ENCODE assay signal across 8 mouse cellular contexts in genomic region chr9:43116134-43116996, GRCm38 (mm10). TPM values are rescaled to one million over a fixed set of nuclear protein-coding genes. Genes with fewer than 3 reads are reported as not detected.
DNase-seq lines count a peak whose midpoint lies in the region; ATAC-seq and TF ChIP-seq lines count a peak whose summit lies in the region.

Gene Tmem136, minus strand, starts transcription at chr9:43116570.

- H3K4me3 ChIP-seq in bone marrow, adult 2 months (replicated peaks; ENCODE audit: control insufficient read depth, low read depth, low read length): peak within 1 kb of the TSS; percentile 69
- peak within 1 kb of the TSS; percentile 78 for H3K4me3 ChIP-seq in embryonic facial prominence, embryonic 14.5 days (ENCODE audit: low read depth, low read length)
- H3K4me3 ChIP-seq in limb, embryonic 14.5 days (replicated peaks; ENCODE audit: low read length): peak within 1 kb of the TSS; percentile 69
- peak within 1 kb of the TSS; percentile 76 for H3K4me3 ChIP-seq in midbrain, embryonic 16.5 days (ENCODE audit: low read depth, low read length)

- H3K27ac ChIP-seq in bone marrow, adult 2 months (ENCODE audit: control insufficient read depth, insufficient read depth, low read depth, low read length, poor library complexity): peak within 1 kb of the TSS; percentile 88
- no peak within 1 kb of the TSS for H3K27ac ChIP-seq in embryonic facial prominence, embryonic 14.5 days (replicated peaks; ENCODE audit: low read depth, low read length)
- H3K27ac ChIP-seq in limb, embryonic 14.5 days (replicated peaks; ENCODE audit: low read depth, low read length): no peak within 1 kb of the TSS
- H3K27ac ChIP-seq in midbrain, embryonic 16.5 days (ENCODE audit: low read length): peak within 1 kb of the TSS; percentile 69

- peaks cover 5% of the 10 kb centered on the region for H3K36me3 ChIP-seq in embryonic facial prominence, embryonic 14.5 days (ENCODE audit: control insufficient read depth, insufficient read depth, low read length)
- H3K36me3 ChIP-seq in limb, embryonic 14.5 days (ENCODE audit: control insufficient read depth, insufficient read depth, low read length): peaks cover 5% of the 10 kb centered on the region; the same call in 1 of the 2 replicates
- H3K36me3 ChIP-seq in midbrain, embryonic 16.5 days (ENCODE audit: control insufficient read depth, insufficient read depth, low read length): no peaks in the 10 kb centered on the region

- peak; percentile 72 for DNase-seq in CD4-positive, CD25-positive, alpha-beta regulatory T cell, adult 2 months (ENCODE audit: low read depth, low spot score)
- DNase-seq in embryonic facial prominence, embryonic 14.5 days (ENCODE audit: low spot score): peak; percentile 78
- DNase-seq in heart, adult 8-10 months (ENCODE audit: low spot score): peak; percentile 53
- DNase-seq in kidney, adult 18-20 months: peak; percentile 75
- DNase-seq in limb, embryonic 14.5 days (ENCODE audit: low spot score): peak; percentile 44
- DNase-seq in telencephalon, adult 2 months (ENCODE audit: low read depth, low spot score): peak; percentile 57

- TF ChIP-seq CTCF in bone marrow, adult 2 months (IDR thresholded peaks at IDR 0.05; ENCODE audit: control insufficient read depth, insufficient read depth, low read length): no peak

- 8% methylated on average over 55 of the region's 55 CpGs for WGBS in bone marrow, adult 2 months
- WGBS in embryonic facial prominence, embryonic 14.5 days: 5% methylated on average over 44 of the region's 55 CpGs
- 4% methylated on average over 47 of the region's 55 CpGs for WGBS in limb, embryonic 14.5 days
- 4% methylated on average over 55 of the region's 55 CpGs for WGBS in midbrain, embryonic 16.5 days

- no peaks in the 10 kb centered on the region for H3K9me3 ChIP-seq in embryonic facial prominence, embryonic 14.5 days (ENCODE audit: control insufficient read depth, low read length)
- no peaks in the 10 kb centered on the region for H3K9me3 ChIP-seq in limb, embryonic 14.5 days (ENCODE audit: control insufficient read depth, low read length)
- H3K9me3 ChIP-seq in midbrain, embryonic 16.5 days (replicated peaks; ENCODE audit: control insufficient read depth, low read length, poor library complexity, severe bottlenecking): no peaks in the 10 kb centered on the region

- no peaks in the 10 kb centered on the region for H3K27me3 ChIP-seq in embryonic facial prominence, embryonic 14.5 days (replicated peaks; ENCODE audit: control insufficient read depth, insufficient read depth, low read length)
- no peaks in the 10 kb centered on the region for H3K27me3 ChIP-seq in limb, embryonic 14.5 days (ENCODE audit: control insufficient read depth, insufficient read depth, low read length)
- no peaks in the 10 kb centered on the region for H3K27me3 ChIP-seq in midbrain, embryonic 16.5 days (ENCODE audit: control insufficient read depth, insufficient read depth, low read depth, low read length)

- peak within 1 kb of the TSS; percentile 79 for H3K4me2 ChIP-seq in embryonic facial prominence, embryonic 14.5 days (ENCODE audit: low read depth, low read length)
- H3K4me2 ChIP-seq in limb, embryonic 14.5 days (replicated peaks; ENCODE audit: low read depth, low read length, severe bottlenecking): peak within 1 kb of the TSS; percentile 78
- peak within 1 kb of the TSS; percentile 74 for H3K4me2 ChIP-seq in midbrain, embryonic 16.5 days (ENCODE audit: low read length)

- peak; percentile 96 for ATAC-seq in embryonic facial prominence, embryonic 14.5 days (ENCODE audit: low read depth)
- peak; percentile 90 for ATAC-seq in limb, embryonic 14.5 days (ENCODE audit: low FRiP score, low read depth)
- peak; percentile 99 for ATAC-seq in midbrain, embryonic 16.5 days

- no peak for TF ChIP-seq POLR2A in bone marrow, adult 2 months (IDR thresholded peaks at IDR 0.05; ENCODE audit: borderline replicate concordance, control insufficient read depth, low read depth, low read length)
- TF ChIP-seq POLR2A in limb, embryonic 14.5 days (IDR thresholded peaks at IDR 0.05; ENCODE audit: borderline replicate concordance, extremely low read depth, insufficient read depth, insufficient read length): 0 out of 2 replicates have a peak, but pooled peaks have one; percentile 57

- H3K9ac ChIP-seq in embryonic facial prominence, embryonic 14.5 days (ENCODE audit: low read depth, low read length): peak within 1 kb of the TSS; percentile 84
- peak within 1 kb of the TSS; percentile 76 for H3K9ac ChIP-seq in limb, embryonic 14.5 days (ENCODE audit: low read depth, low read length, severe bottlenecking)
- peak within 1 kb of the TSS; percentile 92 for H3K9ac ChIP-seq in midbrain, embryonic 16.5 days (ENCODE audit: low read depth, low read length)

- H3K4me1 ChIP-seq in bone marrow, adult 2 months (ENCODE audit: control insufficient read depth, insufficient read depth, low read length): no peaks in the 10 kb centered on the region; the same call in 1 of the 2 replicates
- peaks cover 10% of the 10 kb centered on the region for H3K4me1 ChIP-seq in embryonic facial prominence, embryonic 14.5 days (ENCODE audit: control insufficient read depth, insufficient read depth, low read length)
- 0 out of 2 replicates have a peak, but pooled peaks cover 4% of the 10 kb centered on the region for H3K4me1 ChIP-seq in limb, embryonic 14.5 days (ENCODE audit: control insufficient read depth, insufficient read depth, low read length)
- H3K4me1 ChIP-seq in midbrain, embryonic 16.5 days (ENCODE audit: control insufficient read depth, insufficient read depth, low read length): peaks cover 12% of the 10 kb centered on the region

RNA-seq across cellular contexts. Expression of gene Tmem136, which starts in this region (rescaled TPM):
- 2.1 TPM in 1 of 2 replicates, not detected in the other for polyA plus RNA-seq in bone marrow, adult 2 months (2011; ENCODE audit: insufficient read depth, insufficient read length, low replicate concordance, missing spikeins)
- 5.7 and 7.8 TPM in 2 replicates for polyA plus RNA-seq in embryonic facial prominence, embryonic 14.5 days (2014; fragmentation: Nextera tagmentation; extraction: Ambion mirVana)
- total RNA-seq in heart, adult 8-10 months (2022): 1 to 10 TPM; 3.9 to 7.5 (median 6.6) TPM
- 16.3 and 19.6 TPM in 2 replicates for polyA plus RNA-seq in limb, embryonic 14.5 days (2012; rRNA removed)
- 7.7 and 9.6 TPM in 2 replicates for polyA plus RNA-seq in limb, embryonic 14.5 days (2014; fragmentation: Nextera tagmentation; extraction: Ambion mirVana)
- 11.2 TPM in 2 replicates for polyA plus RNA-seq in midbrain, embryonic 16.5 days (2015; fragmentation: Nextera tagmentation; extraction: Ambion mirVana)

Comparison
In these comparisons a context has a peak if more than half of its experiments do, and no peak if none do; other contexts are left out.
1. H3K27ac ChIP-seq: peak in bone marrow, adult 2 months (single experiment) and midbrain, embryonic 16.5 days (single experiment); none in embryonic facial prominence, embryonic 14.5 days (single experiment) and limb, embryonic 14.5 days (single experiment).
2. Peak in every context shown above with its lines, with median percentiles within 50 percentile points of each other: DNase-seq, H3K4me3 ChIP-seq, ATAC-seq, H3K4me2 ChIP-seq and H3K9ac ChIP-seq.